Mouse (Mus musculus): ENCODE data around the gene Prss32. TPM values are rescaled to one million over a fixed set of nuclear protein-coding genes. Genes with fewer than 3 reads are reported as not detected.

Prss32 gene
- polyA plus RNA-seq, 1 experiment from 2014 or later: not detected

GRCm38 (mm10) chr17:23850028-23850427, 6.4 kb downstream of the Prss32 start:
- H3K9ac ChIP-seq (replicated peaks): no peak overlapping the region
- H3K9me3 ChIP-seq: no peaks in the 10 kb centered on the region
- H3K4me1 ChIP-seq: no peaks in the 10 kb centered on the region
- H3K27ac ChIP-seq (replicated peaks): no peak overlapping the region
- H3K4me3 ChIP-seq: no peak overlapping the region
- ATAC-seq (ENCODE audit: low FRiP score, low read depth): no peak
- no peaks in the 10 kb centered on the region for H3K36me3 ChIP-seq
- peaks cover 4% of the 10 kb centered on the region; the same call in 1 of the 2 replicates for H3K27me3 ChIP-seq
- H3K4me2 ChIP-seq (replicated peaks): no peak overlapping the region
- WGBS: 67% methylated on average over 2 of the region's 2 CpGs

- H3K9ac ChIP-seq (replicated peaks): no peak overlapping the region
- no peaks in the 10 kb centered on the region for H3K36me3 ChIP-seq
- H3K4me3 ChIP-seq: no peak overlapping the region
- H3K9me3 ChIP-seq: no peaks in the 10 kb centered on the region
- ATAC-seq (ENCODE audit: low FRiP score, low read depth): 0 out of 2 replicates have a peak, but pooled peaks have one; percentile 34
- no peaks in the 10 kb centered on the region for H3K4me1 ChIP-seq
- H3K4me2 ChIP-seq (replicated peaks): no peak overlapping the region
- 61% methylated on average over 18 of the region's 19 CpGs for WGBS
- no peak overlapping the region for H3K27ac ChIP-seq (replicated peaks)
- H3K27me3 ChIP-seq: peaks cover 4% of the 10 kb centered on the region; the same call in 1 of the 2 replicates
Measured at GRCm38 (mm10) chr17:23850853-23851749, 7.4 kb downstream of the Prss32 start.

- H3K9ac ChIP-seq (replicated peaks): no peak overlapping the region
- H3K27ac ChIP-seq (replicated peaks): no peak overlapping the region
- 31% methylated on average over 5 of the region's 5 CpGs for WGBS
- no peaks in the 10 kb centered on the region for H3K36me3 ChIP-seq
- H3K4me1 ChIP-seq: no peaks in the 10 kb centered on the region
- H3K4me2 ChIP-seq (replicated peaks): no peak overlapping the region
- H3K9me3 ChIP-seq: no peaks in the 10 kb centered on the region
- no peak overlapping the region for H3K4me3 ChIP-seq
- no peak for ATAC-seq (ENCODE audit: low FRiP score, low read depth)
- no peaks in the 10 kb centered on the region; the same call in 1 of the 2 replicates for H3K27me3 ChIP-seq
Measured at GRCm38 (mm10) chr17:23853292-23853691, 9.6 kb downstream of the Prss32 start.

GRCm38 (mm10) chr17:23854229-23854765, 10.6 kb downstream of the Prss32 start:
- no peak overlapping the region for H3K27ac ChIP-seq (replicated peaks)
- H3K27me3 ChIP-seq: no peaks in the 10 kb centered on the region; the same call in 1 of the 2 replicates
- 89% methylated on average over 10 of the region's 10 CpGs for WGBS
- H3K9ac ChIP-seq (replicated peaks): no peak overlapping the region; the same call in 1 of the 2 replicates
- H3K36me3 ChIP-seq: no peaks in the 10 kb centered on the region
- no peak for ATAC-seq (ENCODE audit: low FRiP score, low read depth)
- H3K4me1 ChIP-seq: no peaks in the 10 kb centered on the region
- no peak overlapping the region for H3K4me2 ChIP-seq (replicated peaks)
- H3K4me3 ChIP-seq: no peak overlapping the region
- H3K9me3 ChIP-seq: no peaks in the 10 kb centered on the region

GRCm38 (mm10) chr17:23857193-23857592, 13.5 kb downstream of the Prss32 start:
- Histone ChIP-seq H3K4me3 (no peak overlapping the region), H3K27me3 (no peaks in the 10 kb centered on the region), H3K9ac (replicated peaks) (no peak overlapping the region), H3K4me2 (replicated peaks) (no peak overlapping the region), H3K27ac (replicated peaks) (no peak overlapping the region), H3K9me3 (no peaks in the 10 kb centered on the region), H3K36me3 (no peaks in the 10 kb centered on the region), H3K4me1 (no peaks in the 10 kb centered on the region)
- WGBS: 82% methylated on average over 6 of the region's 6 CpGs
- no peak for ATAC-seq (ENCODE audit: low FRiP score, low read depth)

- Histone ChIP-seq H3K27ac (replicated peaks) (no peak overlapping the region), H3K4me3 (no peak overlapping the region), H3K9ac (replicated peaks) (no peak overlapping the region), H3K4me1 (no peaks in the 10 kb centered on the region), H3K36me3 (no peaks in the 10 kb centered on the region), H3K9me3 (no peaks in the 10 kb centered on the region), H3K4me2 (replicated peaks) (no peak overlapping the region), H3K27me3 (no peaks in the 10 kb centered on the region)
- ATAC-seq (ENCODE audit: low FRiP score, low read depth): no peak
- 89% methylated on average over 2 of the region's 2 CpGs for WGBS
Measured at GRCm38 (mm10) chr17:23857913-23858312, 14.3 kb downstream of the Prss32 start.

GRCm38 (mm10) chr17:23862926-23863325, 19.3 kb downstream of the Prss32 start:
- Histone ChIP-seq H3K9ac (replicated peaks) (no peak overlapping the region), H3K4me3 (no peak overlapping the region), H3K27ac (replicated peaks) (no peak overlapping the region), H3K9me3 (no peaks in the 10 kb centered on the region), H3K36me3 (no peaks in the 10 kb centered on the region), H3K4me2 (replicated peaks) (no peak overlapping the region), H3K27me3 (no peaks in the 10 kb centered on the region), H3K4me1 (no peaks in the 10 kb centered on the region)
- WGBS: 80% methylated on average over 4 of the region's 4 CpGs
- no peak for ATAC-seq (ENCODE audit: low FRiP score, low read depth)

GRCm38 (mm10) chr17:23867756-23868155, 24.1 kb downstream of the Prss32 start, which contains the start of gene Prss21:
TSS of gene Prss21 (plus strand) at chr17:23868056.
- Histone ChIP-seq H3K9ac (replicated peaks) (no peak within 1 kb of the TSS), H3K9me3 (no peaks in the 10 kb centered on the region), H3K4me3 (no peak within 1 kb of the TSS), H3K27ac (replicated peaks) (no peak within 1 kb of the TSS), H3K36me3 (no peaks in the 10 kb centered on the region), H3K27me3 (no peaks in the 10 kb centered on the region), H3K4me1 (no peaks in the 10 kb centered on the region), H3K4me2 (replicated peaks) (no peak within 1 kb of the TSS)
- WGBS: 80% methylated on average over 15 of the region's 15 CpGs
- ATAC-seq (ENCODE audit: low FRiP score, low read depth): no peak

GRCm38 (mm10) chr17:23868513-23868912, 24.9 kb downstream of the Prss32 start:
- WGBS: 88% methylated on average over 11 of the region's 11 CpGs
- no peak overlapping the region for H3K27ac ChIP-seq (replicated peaks)
- no peaks in the 10 kb centered on the region for H3K4me1 ChIP-seq
- H3K4me3 ChIP-seq: no peak overlapping the region
- no peak overlapping the region for H3K9ac ChIP-seq (replicated peaks)
- no peaks in the 10 kb centered on the region for H3K36me3 ChIP-seq
- H3K27me3 ChIP-seq: no peaks in the 10 kb centered on the region
- no peak for ATAC-seq (ENCODE audit: low FRiP score, low read depth)
- no peak overlapping the region for H3K4me2 ChIP-seq (replicated peaks)
- H3K9me3 ChIP-seq: no peaks in the 10 kb centered on the region

- Histone ChIP-seq H3K27me3 (no peaks in the 10 kb centered on the region), H3K9ac (replicated peaks) (no peak overlapping the region), H3K36me3 (no peaks in the 10 kb centered on the region), H3K4me1 (0 out of 2 replicates have a peak, but pooled peaks cover 3% of the 10 kb centered on the region), H3K4me2 (replicated peaks) (no peak overlapping the region), H3K4me3 (no peak overlapping the region), H3K27ac (replicated peaks) (no peak overlapping the region), H3K9me3 (no peaks in the 10 kb centered on the region)
- no peak for ATAC-seq (ENCODE audit: low FRiP score, low read depth)
- WGBS: 52% methylated on average over 8 of the region's 8 CpGs
Measured at GRCm38 (mm10) chr17:23873884-23874856, 30.5 kb downstream of the Prss32 start.

GRCm38 (mm10) chr17:23876741-23877140, 33.1 kb downstream of the Prss32 start:
- H3K4me1 ChIP-seq: 0 out of 2 replicates have a peak, but pooled peaks cover 3% of the 10 kb centered on the region
- no peak overlapping the region for H3K4me2 ChIP-seq (replicated peaks)
- H3K9me3 ChIP-seq: no peaks in the 10 kb centered on the region
- H3K36me3 ChIP-seq: no peaks in the 10 kb centered on the region
- 62% methylated on average over 3 of the region's 3 CpGs for WGBS
- ATAC-seq (ENCODE audit: low FRiP score, low read depth): no peak
- no peak overlapping the region for H3K27ac ChIP-seq (replicated peaks)
- H3K27me3 ChIP-seq: no peaks in the 10 kb centered on the region
- no peak overlapping the region for H3K4me3 ChIP-seq
- H3K9ac ChIP-seq (replicated peaks): no peak overlapping the region
